Mouse (Mus musculus): Measurements from ENCODE around the gene Ephb3. TPM values are rescaled to one million over a fixed set of nuclear protein-coding genes. Genes with fewer than 3 reads are reported as not detected.

The Ephb3 gene
- polyA plus RNA-seq, 1 experiment from 2014 or later = 53.3 TPM

DNA sequence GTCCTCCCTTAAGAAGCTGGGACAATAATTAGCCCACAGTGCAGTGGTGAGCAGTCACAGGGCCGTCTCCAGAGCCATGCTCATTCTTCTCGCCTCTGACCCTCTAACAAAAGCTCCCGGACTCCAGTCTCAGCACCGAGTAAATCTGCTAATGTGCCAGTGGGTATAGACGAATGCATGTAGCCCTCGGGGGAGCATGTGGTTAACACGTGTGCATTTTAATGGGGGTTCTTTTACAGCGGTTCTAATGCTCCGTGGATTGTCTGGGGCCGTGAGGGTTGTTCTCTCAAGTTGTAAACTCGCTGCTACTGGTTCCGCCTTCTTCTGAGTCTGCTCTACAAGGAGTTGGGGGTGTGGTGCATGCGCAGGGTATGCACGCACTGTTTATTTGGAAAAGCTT, 13.0 kb upstream of the Ephb3 start:
- Histone ChIP-seq H3K4me1 (peaks cover 4% of the 10 kb centered on the region), H3K27ac (replicated peaks) (no peak overlapping the region), H3K4me3 (replicated peaks) (no peak overlapping the region), H3K27me3 (no peaks in the 10 kb centered on the region), H3K9me3 (replicated peaks) (no peaks in the 10 kb centered on the region), H3K36me3 (no peaks in the 10 kb centered on the region), H3K4me2 (replicated peaks) (no peak overlapping the region), H3K9ac (no peak overlapping the region)
- 51% methylated on average over 14 of the region's 14 CpGs for WGBS
- no peak for ATAC-seq (ENCODE audit: insufficient number of reproducible peaks, low FRiP score, low TSS enrichment, low read depth)

GRCm38 (mm10) chr16:21192509-21193354, 11.8 kb upstream of the Ephb3 start:
- Histone ChIP-seq H3K4me2 (replicated peaks) (no peak overlapping the region), H3K27ac (replicated peaks) (no peak overlapping the region), H3K27me3 (no peaks in the 10 kb centered on the region), H3K4me1 (peaks cover 4% of the 10 kb centered on the region), H3K36me3 (no peaks in the 10 kb centered on the region), H3K4me3 (replicated peaks) (no peak overlapping the region), H3K9me3 (replicated peaks) (no peaks in the 10 kb centered on the region), H3K9ac (no peak overlapping the region)
- peak; percentile 67 for ATAC-seq (ENCODE audit: insufficient number of reproducible peaks, low FRiP score, low TSS enrichment, low read depth)
- 35% methylated on average over 7 of the region's 7 CpGs for WGBS

GRCm38 (mm10) chr16:21194182-21194581, 10.4 kb upstream of the Ephb3 start:
- Histone ChIP-seq H3K4me3 (replicated peaks) (no peak overlapping the region), H3K4me1 (peaks cover 4% of the 10 kb centered on the region), H3K27me3 (no peaks in the 10 kb centered on the region), H3K36me3 (no peaks in the 10 kb centered on the region), H3K9me3 (replicated peaks) (no peaks in the 10 kb centered on the region), H3K4me2 (replicated peaks) (no peak overlapping the region), H3K27ac (replicated peaks) (no peak overlapping the region), H3K9ac (no peak overlapping the region)
- WGBS = 81% methylated on average over 12 of the region's 12 CpGs
- ATAC-seq (ENCODE audit: insufficient number of reproducible peaks, low FRiP score, low TSS enrichment, low read depth) = no peak

DNA sequence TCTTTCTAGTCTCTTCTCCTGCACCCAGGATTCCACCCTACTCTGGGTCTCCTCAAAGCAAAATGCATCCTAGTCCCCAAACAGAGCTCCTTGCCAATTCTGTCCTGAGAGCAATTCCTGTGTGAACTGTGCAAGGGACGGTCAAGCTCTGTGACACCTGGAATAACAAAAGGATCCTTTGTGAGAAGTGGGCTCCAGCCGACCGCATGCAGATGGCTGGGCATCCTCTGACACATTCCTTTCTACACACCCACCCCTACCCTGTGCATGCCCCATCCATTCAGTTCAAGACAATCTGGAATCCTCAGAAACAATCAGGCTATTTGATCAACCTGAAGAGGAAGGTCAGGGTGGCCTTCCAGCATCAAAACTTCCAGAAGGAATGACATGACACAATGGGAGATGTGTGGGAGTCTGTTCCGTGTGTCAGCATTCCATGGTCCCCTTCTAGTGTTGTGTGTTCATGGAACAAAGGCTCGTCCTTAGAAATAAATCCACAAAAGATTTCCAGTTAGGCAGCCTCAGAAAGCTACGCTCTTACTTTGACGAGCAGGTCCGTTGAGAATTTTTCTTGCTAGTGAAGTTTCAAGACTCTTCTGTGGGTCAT, 9.2 kb upstream of the Ephb3 start:
- no peak overlapping the region for H3K4me2 ChIP-seq (replicated peaks)
- peaks cover 4% of the 10 kb centered on the region for H3K4me1 ChIP-seq
- H3K9ac ChIP-seq = no peak overlapping the region
- H3K27ac ChIP-seq (replicated peaks) = no peak overlapping the region
- H3K4me3 ChIP-seq (replicated peaks) = no peak overlapping the region
- 57% methylated on average over 8 of the region's 8 CpGs for WGBS
- H3K9me3 ChIP-seq (replicated peaks) = no peaks in the 10 kb centered on the region
- no peaks in the 10 kb centered on the region for H3K36me3 ChIP-seq
- no peak for ATAC-seq (ENCODE audit: insufficient number of reproducible peaks, low FRiP score, low TSS enrichment, low read depth)
- no peaks in the 10 kb centered on the region for H3K27me3 ChIP-seq

GRCm38 (mm10) chr16:21196576-21196975, 8.0 kb upstream of the Ephb3 start:
- no peak overlapping the region for H3K27ac ChIP-seq (replicated peaks)
- H3K9me3 ChIP-seq (replicated peaks) = no peaks in the 10 kb centered on the region
- ATAC-seq (ENCODE audit: insufficient number of reproducible peaks, low FRiP score, low TSS enrichment, low read depth) = no peak

DNA sequence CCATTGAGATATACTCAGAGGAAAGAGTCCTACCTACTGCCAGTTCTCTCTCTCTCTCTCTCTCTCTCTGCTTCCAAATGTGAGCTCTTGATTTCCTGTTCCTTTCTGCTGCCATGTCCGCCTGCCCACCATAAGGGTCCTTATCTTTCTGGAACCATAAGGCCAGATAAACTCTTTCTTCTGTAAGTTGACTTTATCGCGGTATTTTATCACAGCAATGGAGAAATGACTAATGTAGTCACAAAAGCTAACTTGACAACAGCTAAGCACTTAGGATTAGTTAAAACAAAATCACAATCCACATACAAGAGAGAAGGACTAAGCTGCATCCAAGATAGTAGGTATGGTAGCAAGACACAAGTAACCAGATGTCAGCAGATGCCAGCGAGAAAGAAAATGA, 7.0 kb upstream of the Ephb3 start:
- WGBS = 83% methylated on average over 4 of the region's 4 CpGs
- Histone ChIP-seq H3K9me3 (replicated peaks) (no peaks in the 10 kb centered on the region), H3K4me1 (peaks cover under 1% of the 10 kb centered on the region), H3K27ac (replicated peaks) (no peak overlapping the region), H3K4me2 (replicated peaks) (no peak overlapping the region), H3K4me3 (replicated peaks) (no peak overlapping the region), H3K9ac (no peak overlapping the region), H3K27me3 (no peaks in the 10 kb centered on the region), H3K36me3 (no peaks in the 10 kb centered on the region)
- no peak for ATAC-seq (ENCODE audit: insufficient number of reproducible peaks, low FRiP score, low TSS enrichment, low read depth)

More at GRCm38 (mm10) chr16:21196576-21196975, 8.0 kb upstream of the Ephb3 start:
- Histone ChIP-seq H3K27me3 (no peaks in the 10 kb centered on the region), H3K4me3 (replicated peaks) (no peak overlapping the region), H3K4me2 (replicated peaks) (no peak overlapping the region), H3K9ac (no peak overlapping the region), H3K36me3 (no peaks in the 10 kb centered on the region), H3K4me1 (peaks cover 4% of the 10 kb centered on the region)
- WGBS = 88% methylated on average over 3 of the region's 3 CpGs

DNA sequence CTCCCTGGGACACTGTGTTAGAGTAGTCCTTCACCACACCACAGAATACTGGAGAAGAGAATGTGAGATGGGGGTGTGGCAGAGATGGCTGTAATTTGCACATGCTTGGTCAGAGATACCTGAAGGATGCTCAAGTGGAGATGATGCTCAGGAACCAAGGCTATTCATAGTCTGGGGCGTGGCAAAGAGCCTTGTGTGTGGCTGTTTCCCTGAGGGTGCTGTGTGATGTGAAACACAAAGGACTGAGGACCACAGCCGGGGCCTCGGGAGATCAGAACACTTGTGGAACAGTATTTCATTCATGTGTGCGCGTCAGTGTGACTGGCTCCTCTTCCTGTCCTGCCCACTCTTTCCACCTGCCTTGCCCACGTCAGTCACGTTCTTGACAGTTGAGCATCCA, 6.5 kb upstream of the Ephb3 start:
- Histone ChIP-seq H3K9me3 (replicated peaks) (no peaks in the 10 kb centered on the region), H3K4me1 (no peaks in the 10 kb centered on the region), H3K4me2 (replicated peaks) (no peak overlapping the region), H3K9ac (no peak overlapping the region), H3K27me3 (no peaks in the 10 kb centered on the region), H3K27ac (replicated peaks) (no peak overlapping the region), H3K36me3 (no peaks in the 10 kb centered on the region), H3K4me3 (replicated peaks) (no peak overlapping the region)
- no peak for ATAC-seq (ENCODE audit: insufficient number of reproducible peaks, low FRiP score, low TSS enrichment, low read depth)
- 77% methylated on average over 7 of the region's 7 CpGs for WGBS

GRCm38 (mm10) chr16:21198529-21198928, 6.0 kb upstream of the Ephb3 start:
- 11% methylated on average over 1 of the region's 1 CpGs for WGBS
- H3K4me1 ChIP-seq = 0 out of 2 replicates have a peak, but pooled peaks cover 3% of the 10 kb centered on the region
- H3K9me3 ChIP-seq (replicated peaks) = no peaks in the 10 kb centered on the region
- H3K4me2 ChIP-seq (replicated peaks) = no peak overlapping the region
- no peak overlapping the region for H3K9ac ChIP-seq
- no peaks in the 10 kb centered on the region for H3K36me3 ChIP-seq
- H3K4me3 ChIP-seq (replicated peaks) = no peak overlapping the region
- no peaks in the 10 kb centered on the region for H3K27me3 ChIP-seq
- no peak overlapping the region for H3K27ac ChIP-seq (replicated peaks)
- no peak for ATAC-seq (ENCODE audit: insufficient number of reproducible peaks, low FRiP score, low TSS enrichment, low read depth)

- Histone ChIP-seq H3K27ac (replicated peaks) (no peak overlapping the region), H3K27me3 (no peaks in the 10 kb centered on the region), H3K36me3 (no peaks in the 10 kb centered on the region), H3K9me3 (replicated peaks) (no peaks in the 10 kb centered on the region), H3K4me3 (replicated peaks) (no peak overlapping the region), H3K4me1 (peaks cover 9% of the 10 kb centered on the region; the same call in 1 of the 2 replicates), H3K4me2 (replicated peaks) (no peak overlapping the region), H3K9ac (no peak overlapping the region)
- no peak for ATAC-seq (ENCODE audit: insufficient number of reproducible peaks, low FRiP score, low TSS enrichment, low read depth)
- 62% methylated on average over 8 of the region's 8 CpGs for WGBS
These were observed 5.1 kb upstream of the Ephb3 start for GRCm38 (mm10) chr16:21199426-21199825.

GRCm38 (mm10) chr16:21202731-21203130, 1.8 kb upstream of the Ephb3 start:
- Histone ChIP-seq H3K9ac (no peak overlapping the region), H3K4me2 (replicated peaks) (no peak overlapping the region), H3K4me3 (replicated peaks) (no peak overlapping the region), H3K27me3 (no peaks in the 10 kb centered on the region), H3K36me3 (no peaks in the 10 kb centered on the region), H3K4me1 (peaks cover 24% of the 10 kb centered on the region), H3K9me3 (replicated peaks) (no peaks in the 10 kb centered on the region), H3K27ac (replicated peaks) (no peak overlapping the region)
- ATAC-seq (ENCODE audit: insufficient number of reproducible peaks, low FRiP score, low TSS enrichment, low read depth) = no peak
- 69% methylated on average over 4 of the region's 4 CpGs for WGBS

- peak overlapping the region; percentile 80 for H3K4me2 ChIP-seq (replicated peaks)
- H3K36me3 ChIP-seq = no peaks in the 10 kb centered on the region
- no peaks in the 10 kb centered on the region for H3K27me3 ChIP-seq
- WGBS = under 1% methylated on average over 58 of the region's 60 CpGs
- H3K4me1 ChIP-seq = peaks cover 50% of the 10 kb centered on the region
- peak overlapping the region; percentile 97 for H3K9ac ChIP-seq
- no peak for ATAC-seq (ENCODE audit: insufficient number of reproducible peaks, low FRiP score, low TSS enrichment, low read depth)
- H3K9me3 ChIP-seq (replicated peaks) = no peaks in the 10 kb centered on the region
- peak overlapping the region; percentile 97 for H3K27ac ChIP-seq (replicated peaks)
- H3K4me3 ChIP-seq (replicated peaks) = peak overlapping the region; percentile 86
These were observed 735 bp downstream of the Ephb3 start for GRCm38 (mm10) chr16:21205093-21205886.

Data from embryonic facial prominence, embryonic 15.5 days (tissue).